Mouse (Mus musculus) liver, embryonic 11.5 days (tissue): ENCODE measurements at regions not wholly inside any gene's neighbourhood (a gene's known extent, or its start where the extent isn't known, plus 50 kb on each side); places are given as distances from the start of the nearest gene placed in this dataset.

Source experiments
- ATAC-seq: fragments of 200-750 bp; cut with Nextera tagmentation; replicated peaks from 2 replicates; pipeline ENCODE4 v1.8.0; 2017; ENCODE audit warnings: moderate number of reproducible peaks, mild to moderate bottlenecking, moderate TSS enrichment, moderate library complexity; ENCODE audit not compliant: low FRiP score
- DNase-seq: peaks from one replicate; pipeline ENCODE4 v3.0.0-alpha.2; 2017; ENCODE audit warnings: low spot score
- H3K27ac ChIP-seq: fragments of 300-500 bp; sonication (generic); 2 replicates; pipeline ENCODE4 v1.5.1; 2014; ENCODE audit warnings: mild to moderate bottlenecking, low read depth, low read length, control low read depth
- H3K27me3 ChIP-seq: fragments of 300-500 bp; sonication (generic); replicated peaks from 2 replicates; pipeline ENCODE4 v1.6.1; 2014; ENCODE audit warnings: low read length, mixed read lengths; ENCODE audit not compliant: control insufficient read depth, insufficient read depth
- H3K36me3 ChIP-seq: fragments of 300-500 bp; sonication (generic); 2 replicates; pipeline ENCODE4 v1.6.1; 2014; ENCODE audit warnings: mild to moderate bottlenecking, low read length, moderate library complexity, mixed read lengths; ENCODE audit not compliant: control insufficient read depth, insufficient read depth
- H3K4me1 ChIP-seq: fragments of 300-500 bp; sonication (generic); replicated peaks from 2 replicates; pipeline ENCODE4 v1.6.1; 2014; ENCODE audit warnings: low read length, mixed read lengths; ENCODE audit not compliant: control insufficient read depth, insufficient read depth
- H3K4me2 ChIP-seq: fragments of 300-500 bp; sonication (generic); 2 replicates; pipeline ENCODE4 v1.6.1; 2014; ENCODE audit warnings: mild to moderate bottlenecking, control low read depth, moderate library complexity
- H3K4me3 ChIP-seq: fragments of 300-500 bp; sonication (generic); 2 replicates; pipeline ENCODE4 v1.5.1; 2014; ENCODE audit warnings: low read depth, low read length, control low read depth
- H3K9ac ChIP-seq: fragments of 300-500 bp; sonication (generic); 2 replicates; pipeline ENCODE4 v1.6.1; 2014; ENCODE audit warnings: low read depth, low read length, control low read depth
- H3K9me3 ChIP-seq: fragments of 300-500 bp; sonication (generic); 2 replicates; pipeline ENCODE4 v1.6.1; 2016; ENCODE audit warnings: low read length, inconsistent platforms, mixed read lengths; ENCODE audit not compliant: control insufficient read depth
- WGBS: fragments of 180-500 bp; shearing (Covaris S2); extraction: QIAGEN DNeasy Blood & Tissue Kit; methylation state at CpG from one replicate; pipeline ENCODE4 v1.1.7; 2014; 5-methylcytosine and 5-hydroxymethylcytosine counted together

- no peaks in the 10 kb centered on the region for H3K27me3 ChIP-seq
- no peak overlapping the region for H3K4me2 ChIP-seq
- H3K9me3 ChIP-seq, result no peaks in the 10 kb centered on the region
- H3K4me1 ChIP-seq, result no peaks in the 10 kb centered on the region
- ATAC-seq (no peak), DNase-seq (no peak)
- no peak overlapping the region for H3K9ac ChIP-seq
- H3K36me3 ChIP-seq, result no peaks in the 10 kb centered on the region
- no peak overlapping the region for H3K4me3 ChIP-seq
- WGBS, result 63% methylated on average over 1 of the region's 1 CpGs
- no peak overlapping the region for H3K27ac ChIP-seq
Measured at GRCm38 (mm10) chr2:123551249-123551850, 538.4 kb upstream of the Sema6d start.

- Histone ChIP-seq H3K36me3 (no peaks in the 10 kb centered on the region), H3K4me1 (no peaks in the 10 kb centered on the region), H3K27me3 (no peaks in the 10 kb centered on the region), H3K4me3 (no peak overlapping the region), H3K9me3 (no peaks in the 10 kb centered on the region), H3K9ac (no peak overlapping the region), H3K27ac (no peak overlapping the region), H3K4me2 (no peak overlapping the region)
- ATAC-seq (no peak), DNase-seq (no peak)
Measured at GRCm38 (mm10) chr2:123558123-123558650, 531.6 kb upstream of the Sema6d start.
